Mouse (Mus musculus) heart, adult 2 months (tissue): ENCODE data around the gene Olfr749.

Experiments
- CTCF ChIP-seq: fragments of 200-600 bp; IDR thresholded peaks from 2 replicates; pipeline ENCODE4 v1.8.1; 2022; ENCODE audit warnings: antibody characterized with exemption, mild to moderate bottlenecking, moderate library complexity
- EP300 ChIP-seq: fragments of 200-500 bp; IDR thresholded peaks from 2 replicates; pipeline ENCODE4 v1.6.1; 2011; ENCODE audit warnings: low read depth, low read length, control low read depth; ENCODE audit not compliant: insufficient read depth
- POLR2A ChIP-seq: fragments of 200-500 bp; IDR thresholded peaks from 2 replicates; pipeline ENCODE4 v1.6.1; 2011; ENCODE audit warnings: mild to moderate bottlenecking, low read depth, low read length, control low read depth; ENCODE audit not compliant: insufficient read depth

DNA sequence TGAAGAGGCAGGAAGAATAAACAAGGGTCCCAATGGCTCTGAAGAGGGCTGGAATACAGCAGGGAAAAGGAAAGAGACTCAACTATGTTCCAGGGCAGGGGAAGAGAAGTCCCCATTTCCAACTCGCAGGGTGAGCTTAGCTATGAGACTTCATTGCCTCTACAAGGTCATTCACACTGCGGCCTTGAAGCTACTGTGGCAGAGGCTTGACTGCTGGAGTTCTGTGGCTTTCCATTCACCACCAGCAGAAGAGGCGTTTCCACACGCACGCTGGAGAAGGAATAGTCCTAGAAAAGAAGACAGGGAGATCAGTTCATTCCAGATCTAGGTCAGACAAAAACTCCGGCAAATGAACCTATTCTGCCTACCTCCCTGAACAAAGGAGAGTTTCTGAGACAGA, 20.8 kb upstream of the Olfr749 start:
- TF ChIP-seq CTCF (no peak), EP300 (no peak), POLR2A (no peak)
